Mouse (Mus musculus): ENCODE data around the gene Lrmda. TPM values are rescaled to one million over a fixed set of nuclear protein-coding genes. Genes with fewer than 3 reads are reported as not detected.

Lrmda gene
- polyA plus RNA-seq, 1 experiment from 2014 or later, result 0.20 TPM

DNA sequence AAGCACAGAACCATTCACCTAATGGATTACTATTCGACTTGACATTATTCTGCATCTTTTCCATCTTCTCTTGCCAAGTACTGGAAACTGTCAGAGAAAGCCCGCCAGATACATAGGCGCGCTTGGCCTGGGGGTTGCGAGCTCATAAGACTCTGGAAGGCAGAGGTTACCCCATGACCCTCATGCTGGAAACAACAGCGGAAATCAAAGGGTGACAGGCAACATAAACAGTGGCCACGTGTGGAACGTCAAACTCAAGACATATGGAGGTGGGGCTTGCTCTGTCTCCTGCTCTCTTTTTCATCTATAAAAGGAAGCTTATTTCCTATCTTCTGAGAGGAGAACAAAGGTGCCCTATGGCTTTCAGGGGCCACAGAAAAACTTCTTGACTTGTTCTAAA lies 351.6 kb downstream of the Lrmda start:
- Histone ChIP-seq H3K4me2 (ENCODE audit: low read depth, severe bottlenecking) (no peak overlapping the region), H3K27me3 (ENCODE audit: control insufficient read depth, insufficient read depth, low read length) (no peaks in the 10 kb centered on the region), H3K4me1 (ENCODE audit: control insufficient read depth, insufficient read depth, low read length) (no peaks in the 10 kb centered on the region; the same call in 1 of the 2 replicates), H3K9me3 (ENCODE audit: control insufficient read depth, low read length) (no peaks in the 10 kb centered on the region), H3K36me3 (ENCODE audit: control insufficient read depth, insufficient read depth, low read length) (no peaks in the 10 kb centered on the region), H3K4me3 (ENCODE audit: low read depth, low read length) (no peak overlapping the region), H3K9ac (ENCODE audit: low read length) (no peak overlapping the region), H3K27ac (replicated peaks; ENCODE audit: low read depth, low read length) (no peak overlapping the region)
- DNase-seq (ENCODE audit: low spot score) (no peak), ATAC-seq (ENCODE audit: insufficient number of reproducible peaks, low FRiP score, low TSS enrichment, low read depth) (no peak)
- 39% methylated on average over 8 of the region's 8 CpGs for WGBS

GRCm38 (mm10) chr14:22372666-22373360 lies 353.3 kb downstream of the Lrmda start:
- 87% methylated on average over 9 of the region's 9 CpGs for WGBS
- no peak overlapping the region for H3K4me2 ChIP-seq (ENCODE audit: low read depth, severe bottlenecking)
- H3K9me3 ChIP-seq (ENCODE audit: control insufficient read depth, low read length), result no peaks in the 10 kb centered on the region
- no peak for DNase-seq (ENCODE audit: low spot score)
- H3K4me3 ChIP-seq (ENCODE audit: low read depth, low read length), result no peak overlapping the region
- no peak for ATAC-seq (ENCODE audit: insufficient number of reproducible peaks, low FRiP score, low TSS enrichment, low read depth)
- no peak overlapping the region for H3K9ac ChIP-seq (ENCODE audit: low read length)
- H3K4me1 ChIP-seq (ENCODE audit: control insufficient read depth, insufficient read depth, low read length), result no peaks in the 10 kb centered on the region; the same call in 1 of the 2 replicates
- no peaks in the 10 kb centered on the region for H3K27me3 ChIP-seq (ENCODE audit: control insufficient read depth, insufficient read depth, low read length)
- H3K36me3 ChIP-seq (ENCODE audit: control insufficient read depth, insufficient read depth, low read length), result no peaks in the 10 kb centered on the region
- no peak overlapping the region for H3K27ac ChIP-seq (replicated peaks; ENCODE audit: low read depth, low read length)

GRCm38 (mm10) chr14:22373361-22373745 lies 353.8 kb downstream of the Lrmda start:
- Histone ChIP-seq H3K4me1 (ENCODE audit: control insufficient read depth, insufficient read depth, low read length) (peaks cover under 1% of the 10 kb centered on the region; the same call in 1 of the 2 replicates), H3K27me3 (ENCODE audit: control insufficient read depth, insufficient read depth, low read length) (no peaks in the 10 kb centered on the region), H3K4me3 (ENCODE audit: low read depth, low read length) (no peak overlapping the region), H3K9ac (ENCODE audit: low read length) (no peak overlapping the region), H3K36me3 (ENCODE audit: control insufficient read depth, insufficient read depth, low read length) (no peaks in the 10 kb centered on the region), H3K9me3 (ENCODE audit: control insufficient read depth, low read length) (no peaks in the 10 kb centered on the region), H3K27ac (replicated peaks; ENCODE audit: low read depth, low read length) (no peak overlapping the region), H3K4me2 (ENCODE audit: low read depth, severe bottlenecking) (no peak overlapping the region)
- 39% methylated on average over 3 of the region's 3 CpGs for WGBS
- ATAC-seq (ENCODE audit: insufficient number of reproducible peaks, low FRiP score, low TSS enrichment, low read depth) (no peak), DNase-seq (ENCODE audit: low spot score) (no peak)

- ATAC-seq (ENCODE audit: insufficient number of reproducible peaks, low FRiP score, low TSS enrichment, low read depth) (no peak), DNase-seq (ENCODE audit: low spot score) (no peak)
- no peaks in the 10 kb centered on the region for H3K27me3 ChIP-seq (ENCODE audit: control insufficient read depth, insufficient read depth, low read length)
- no peak overlapping the region for H3K9ac ChIP-seq (ENCODE audit: low read length)
- no peaks in the 10 kb centered on the region for H3K36me3 ChIP-seq (ENCODE audit: control insufficient read depth, insufficient read depth, low read length)
- H3K4me1 ChIP-seq (ENCODE audit: control insufficient read depth, insufficient read depth, low read length), result peaks cover 3% of the 10 kb centered on the region; the same call in 1 of the 2 replicates
- no peak overlapping the region for H3K4me3 ChIP-seq (ENCODE audit: low read depth, low read length)
- H3K4me2 ChIP-seq (ENCODE audit: low read depth, severe bottlenecking), result no peak overlapping the region
- no peak overlapping the region for H3K27ac ChIP-seq (replicated peaks; ENCODE audit: low read depth, low read length)
- WGBS, result 90% methylated on average over 1 of the region's 1 CpGs
- H3K9me3 ChIP-seq (ENCODE audit: control insufficient read depth, low read length), result no peaks in the 10 kb centered on the region
Observed at GRCm38 (mm10) chr14:22377148-22377547, 357.6 kb downstream of the Lrmda start.

DNA sequence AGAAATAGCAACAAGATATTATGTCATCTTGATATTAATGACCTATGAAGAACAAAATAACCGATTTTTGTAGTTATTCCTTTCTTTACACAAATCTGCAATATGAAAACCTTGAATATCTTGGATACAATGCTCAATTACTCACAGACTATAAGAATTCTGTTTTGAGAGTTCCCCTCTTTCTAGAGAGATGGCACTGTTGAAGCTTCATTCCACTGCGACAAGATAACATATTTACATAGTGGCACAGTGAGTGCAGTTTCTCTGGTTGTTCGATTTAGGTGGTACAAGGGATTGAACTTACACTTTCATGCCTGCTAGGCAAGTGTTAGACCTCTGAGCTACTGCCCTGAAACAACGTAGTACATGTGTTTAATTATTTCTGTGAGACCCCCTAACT lies 362.6 kb downstream of the Lrmda start:
- WGBS, result 78% methylated on average over 4 of the region's 4 CpGs
- ATAC-seq (ENCODE audit: insufficient number of reproducible peaks, low FRiP score, low TSS enrichment, low read depth), result no peak
- H3K4me3 ChIP-seq (ENCODE audit: low read depth, low read length), result no peak overlapping the region
- H3K9ac ChIP-seq (ENCODE audit: low read length), result no peak overlapping the region
- H3K9me3 ChIP-seq (ENCODE audit: control insufficient read depth, low read length), result no peaks in the 10 kb centered on the region
- DNase-seq (ENCODE audit: low spot score), result no peak
- H3K36me3 ChIP-seq (ENCODE audit: control insufficient read depth, insufficient read depth, low read length), result no peaks in the 10 kb centered on the region
- no peak overlapping the region for H3K27ac ChIP-seq (replicated peaks; ENCODE audit: low read depth, low read length)
- H3K4me1 ChIP-seq (ENCODE audit: control insufficient read depth, insufficient read depth, low read length), result 0 out of 2 replicates have a peak, but pooled peaks cover 3% of the 10 kb centered on the region
- no peaks in the 10 kb centered on the region for H3K27me3 ChIP-seq (ENCODE audit: control insufficient read depth, insufficient read depth, low read length)
- H3K4me2 ChIP-seq (ENCODE audit: low read depth, severe bottlenecking), result no peak overlapping the region

- Histone ChIP-seq H3K4me1 (ENCODE audit: control insufficient read depth, insufficient read depth, low read length) (no peaks in the 10 kb centered on the region), H3K4me3 (ENCODE audit: low read depth, low read length) (no peak overlapping the region), H3K27ac (replicated peaks; ENCODE audit: low read depth, low read length) (no peak overlapping the region), H3K36me3 (ENCODE audit: control insufficient read depth, insufficient read depth, low read length) (no peaks in the 10 kb centered on the region), H3K4me2 (ENCODE audit: low read depth, severe bottlenecking) (no peak overlapping the region), H3K27me3 (ENCODE audit: control insufficient read depth, insufficient read depth, low read length) (no peaks in the 10 kb centered on the region), H3K9ac (ENCODE audit: low read length) (no peak overlapping the region), H3K9me3 (ENCODE audit: control insufficient read depth, low read length) (no peaks in the 10 kb centered on the region)
- no peak for ATAC-seq (ENCODE audit: insufficient number of reproducible peaks, low FRiP score, low TSS enrichment, low read depth)
- DNase-seq (ENCODE audit: low spot score), result no peak
- 25% methylated on average over 10 of the region's 10 CpGs for WGBS
Observed at GRCm38 (mm10) chr14:22393616-22394015, 374.1 kb downstream of the Lrmda start.

DNA sequence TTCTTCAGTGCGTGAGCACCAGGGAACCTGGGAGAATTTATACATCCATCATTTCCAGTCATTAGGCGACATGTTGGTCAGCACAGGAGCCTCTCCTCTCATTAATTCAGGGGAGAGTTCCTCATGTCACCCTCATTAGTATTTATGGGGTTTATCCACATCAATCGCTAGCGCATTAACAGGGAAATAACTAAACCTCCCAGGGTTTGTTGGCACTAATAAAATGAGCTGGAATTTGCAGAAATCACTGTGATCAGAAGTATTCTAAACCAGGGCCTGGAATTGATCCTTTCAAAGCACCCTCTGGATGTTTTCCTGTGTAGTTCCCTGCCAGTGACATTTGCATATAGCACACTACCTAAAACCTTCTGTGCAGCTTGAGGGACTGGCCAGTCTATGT lies 382.9 kb downstream of the Lrmda start:
- Histone ChIP-seq H3K9me3 (ENCODE audit: control insufficient read depth, low read length) (no peaks in the 10 kb centered on the region), H3K4me3 (ENCODE audit: low read depth, low read length) (no peak overlapping the region), H3K4me2 (ENCODE audit: low read depth, severe bottlenecking) (no peak overlapping the region), H3K9ac (ENCODE audit: low read length) (no peak overlapping the region), H3K27ac (replicated peaks; ENCODE audit: low read depth, low read length) (no peak overlapping the region), H3K27me3 (ENCODE audit: control insufficient read depth, insufficient read depth, low read length) (no peaks in the 10 kb centered on the region), H3K36me3 (ENCODE audit: control insufficient read depth, insufficient read depth, low read length) (no peaks in the 10 kb centered on the region), H3K4me1 (ENCODE audit: control insufficient read depth, insufficient read depth, low read length) (peaks cover 13% of the 10 kb centered on the region; the same call in 1 of the 2 replicates)
- DNase-seq (ENCODE audit: low spot score), result peak; percentile 36
- no peak for ATAC-seq (ENCODE audit: insufficient number of reproducible peaks, low FRiP score, low TSS enrichment, low read depth)
- 28% methylated on average over 4 of the region's 4 CpGs for WGBS

DNA sequence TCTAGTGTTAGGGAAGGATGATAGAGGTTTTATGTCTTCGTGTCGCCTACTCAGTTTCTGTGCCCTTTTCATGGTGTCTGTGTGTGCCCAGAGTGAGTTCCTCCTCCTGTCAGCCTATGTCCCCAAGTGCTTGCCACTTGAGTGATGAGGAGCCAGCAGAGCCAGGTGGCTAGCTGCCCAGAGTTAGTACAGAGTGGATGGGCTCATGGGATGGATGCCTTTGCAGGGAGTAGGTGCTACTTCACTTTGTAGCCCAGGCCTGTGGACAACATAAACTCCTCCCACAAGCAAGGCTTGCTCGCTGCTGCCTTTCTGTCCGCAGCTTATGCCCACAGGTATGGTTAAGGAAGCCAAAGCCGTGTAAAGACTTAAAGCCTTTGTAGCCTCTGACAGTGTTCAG lies 387.1 kb downstream of the Lrmda start:
- H3K9ac ChIP-seq (ENCODE audit: low read length), result no peak overlapping the region
- no peaks in the 10 kb centered on the region for H3K36me3 ChIP-seq (ENCODE audit: control insufficient read depth, insufficient read depth, low read length)
- no peaks in the 10 kb centered on the region for H3K9me3 ChIP-seq (ENCODE audit: control insufficient read depth, low read length)
- ATAC-seq (ENCODE audit: insufficient number of reproducible peaks, low FRiP score, low TSS enrichment, low read depth) (no peak), DNase-seq (ENCODE audit: low spot score) (no peak)
- WGBS, result 73% methylated on average over 5 of the region's 5 CpGs
- no peak overlapping the region for H3K4me3 ChIP-seq (ENCODE audit: low read depth, low read length)
- no peaks in the 10 kb centered on the region for H3K27me3 ChIP-seq (ENCODE audit: control insufficient read depth, insufficient read depth, low read length)
- peaks cover 13% of the 10 kb centered on the region; the same call in 1 of the 2 replicates for H3K4me1 ChIP-seq (ENCODE audit: control insufficient read depth, insufficient read depth, low read length)
- no peak overlapping the region for H3K27ac ChIP-seq (replicated peaks; ENCODE audit: low read depth, low read length)
- H3K4me2 ChIP-seq (ENCODE audit: low read depth, severe bottlenecking), result no peak overlapping the region

- no peaks in the 10 kb centered on the region; the same call in 1 of the 2 replicates for H3K27me3 ChIP-seq (ENCODE audit: control insufficient read depth, insufficient read depth, low read length)
- H3K9ac ChIP-seq (ENCODE audit: low read length), result no peak overlapping the region
- ATAC-seq (ENCODE audit: insufficient number of reproducible peaks, low FRiP score, low TSS enrichment, low read depth), result no peak
- WGBS, result 96% methylated on average over 1 of the region's 1 CpGs
- H3K36me3 ChIP-seq (ENCODE audit: control insufficient read depth, insufficient read depth, low read length), result no peaks in the 10 kb centered on the region
- H3K9me3 ChIP-seq (ENCODE audit: control insufficient read depth, low read length), result no peaks in the 10 kb centered on the region
- no peak overlapping the region for H3K4me3 ChIP-seq (ENCODE audit: low read depth, low read length)
- no peak overlapping the region for H3K4me2 ChIP-seq (ENCODE audit: low read depth, severe bottlenecking)
- no peaks in the 10 kb centered on the region for H3K4me1 ChIP-seq (ENCODE audit: control insufficient read depth, insufficient read depth, low read length)
- no peak overlapping the region for H3K27ac ChIP-seq (replicated peaks; ENCODE audit: low read depth, low read length)
- DNase-seq (ENCODE audit: low spot score), result no peak
Observed at GRCm38 (mm10) chr14:22410826-22411225, 391.3 kb downstream of the Lrmda start.
